Mouse (Mus musculus) forebrain, embryonic 13.5 days (tissue): ENCODE results near the gene Slc35b2. TPM values are rescaled to one million over a fixed set of nuclear protein-coding genes. Genes with fewer than 3 reads are reported as not detected.

Experiments
- ATAC-seq: fragments of 200-750 bp; cut with Nextera tagmentation; 2 replicates; pipeline ENCODE4 v1.8.0; 2017
- H3K27ac ChIP-seq: fragments of 300-500 bp; sonication (generic); 2 replicates; pipeline ENCODE4 v1.5.1; 2015; ENCODE audit warnings: inconsistent platforms, mild to moderate bottlenecking, moderate library complexity
- H3K27me3 ChIP-seq: fragments of 300-500 bp; sonication (generic); 2 replicates; pipeline ENCODE4 v1.6.1; 2015; ENCODE audit warnings: mild to moderate bottlenecking, inconsistent platforms
- H3K36me3 ChIP-seq: fragments of 300-500 bp; sonication (generic); 2 replicates; pipeline ENCODE4 v1.6.1; 2015; ENCODE audit warnings: mild to moderate bottlenecking, inconsistent platforms; ENCODE audit not compliant: poor library complexity, severe bottlenecking
- H3K4me1 ChIP-seq: fragments of 300-500 bp; sonication (generic); 2 replicates; pipeline ENCODE4 v1.6.1; 2015; ENCODE audit warnings: inconsistent platforms
- H3K4me2 ChIP-seq: fragments of 300-500 bp; sonication (generic); 2 replicates; pipeline ENCODE4 v1.6.1; 2015; ENCODE audit warnings: inconsistent platforms, mild to moderate bottlenecking, moderate library complexity
- H3K4me3 ChIP-seq: fragments of 300-500 bp; sonication (generic); 2 replicates; pipeline ENCODE4 v1.5.1; 2015; ENCODE audit warnings: mild to moderate bottlenecking, inconsistent platforms
- H3K9ac ChIP-seq: fragments of 300-500 bp; sonication (generic); 2 replicates; pipeline ENCODE4 v1.6.1; 2015; ENCODE audit warnings: mild to moderate bottlenecking, inconsistent platforms
- H3K9me3 ChIP-seq: fragments of 300-500 bp; sonication (generic); replicated peaks from 2 replicates; pipeline ENCODE4 v1.6.1; 2016; ENCODE audit warnings: inconsistent platforms
- WGBS: fragments of 180-500 bp; shearing (Covaris S2); methylation state at CpG from one replicate; pipeline ENCODE4 v1.1.7; 2015; 5-methylcytosine and 5-hydroxymethylcytosine counted together
- polyA plus RNA-seq: library from polyadenylated mRNA; unstranded; fragments of >200 nt; fragmentation: Nextera tagmentation; extraction: Ambion mirVana; gene quantifications from 2 replicates; pipeline ENCODE4 v1.2.1, GENCODE M21; 2015

Slc35b2 gene
- polyA plus RNA-seq, 1 experiment from 2014 or later: 89.1 TPM

GRCm38 (mm10) chr17:45556514-45557245, 7.0 kb upstream of the Slc35b2 start:
- H3K4me3 ChIP-seq: peak overlapping the region; percentile 71
- 83% methylated on average over 3 of the region's 3 CpGs for WGBS
- H3K27me3 ChIP-seq: peaks cover 19% of the 10 kb centered on the region
- peaks cover 21% of the 10 kb centered on the region for H3K4me1 ChIP-seq
- H3K9ac ChIP-seq: peak overlapping the region; percentile 75
- no peak overlapping the region for H3K27ac ChIP-seq
- H3K36me3 ChIP-seq: no peaks in the 10 kb centered on the region
- H3K9me3 ChIP-seq: no peaks in the 10 kb centered on the region
- ATAC-seq: no peak
- H3K4me2 ChIP-seq: peak overlapping the region; percentile 86

GRCm38 (mm10) chr17:45557246-45557824, 6.3 kb upstream of the Slc35b2 start:
- Histone ChIP-seq H3K9me3 (no peaks in the 10 kb centered on the region), H3K27ac (no peak overlapping the region), H3K4me2 (no peak overlapping the region), H3K9ac (no peak overlapping the region), H3K36me3 (no peaks in the 10 kb centered on the region), H3K4me3 (no peak overlapping the region), H3K4me1 (peaks cover 18% of the 10 kb centered on the region), H3K27me3 (peaks cover 19% of the 10 kb centered on the region)
- 78% methylated on average over 5 of the region's 7 CpGs for WGBS
- no peak for ATAC-seq

GRCm38 (mm10) chr17:45557998-45558862, 5.4 kb upstream of the Slc35b2 start:
- Histone ChIP-seq H3K4me3 (no peak overlapping the region), H3K9me3 (no peaks in the 10 kb centered on the region), H3K4me2 (no peak overlapping the region), H3K36me3 (no peaks in the 10 kb centered on the region), H3K27me3 (peaks cover 19% of the 10 kb centered on the region), H3K27ac (no peak overlapping the region), H3K4me1 (peaks cover 18% of the 10 kb centered on the region), H3K9ac (no peak overlapping the region)
- 73% methylated on average over 16 of the region's 16 CpGs for WGBS
- ATAC-seq: no peak

- WGBS: 85% methylated on average over 15 of the region's 15 CpGs
- no peak for ATAC-seq
- Histone ChIP-seq H3K36me3 (no peaks in the 10 kb centered on the region), H3K27me3 (peaks cover 15% of the 10 kb centered on the region), H3K27ac (no peak overlapping the region), H3K4me1 (peaks cover 23% of the 10 kb centered on the region), H3K9ac (no peak overlapping the region), H3K9me3 (no peaks in the 10 kb centered on the region), H3K4me2 (no peak overlapping the region), H3K4me3 (no peak overlapping the region)
Observed at GRCm38 (mm10) chr17:45559732-45560525, 3.7 kb upstream of the Slc35b2 start.

GRCm38 (mm10) chr17:45563216-45563615, 458 bp upstream of the Slc35b2 start:
- WGBS: 80% methylated on average over 12 of the region's 12 CpGs
- H3K4me2 ChIP-seq: peak overlapping the region; percentile 98
- peaks cover 28% of the 10 kb centered on the region for H3K36me3 ChIP-seq
- H3K9ac ChIP-seq: no peak overlapping the region
- H3K27me3 ChIP-seq: no peaks in the 10 kb centered on the region
- no peaks in the 10 kb centered on the region for H3K9me3 ChIP-seq
- no peak for ATAC-seq
- H3K4me1 ChIP-seq: peaks cover 31% of the 10 kb centered on the region
- no peak overlapping the region for H3K27ac ChIP-seq
- no peak overlapping the region for H3K4me3 ChIP-seq

- H3K4me2 ChIP-seq: peak overlapping the region; percentile 98
- ATAC-seq: no peak
- H3K9me3 ChIP-seq: no peaks in the 10 kb centered on the region
- H3K27ac ChIP-seq: peak overlapping the region; percentile 78
- H3K9ac ChIP-seq: peak overlapping the region; percentile 94
- no peaks in the 10 kb centered on the region for H3K27me3 ChIP-seq
- WGBS: 8% methylated on average over 18 of the region's 18 CpGs
- peak overlapping the region; percentile 80 for H3K4me3 ChIP-seq
- H3K36me3 ChIP-seq: peaks cover 42% of the 10 kb centered on the region
- peaks cover 43% of the 10 kb centered on the region for H3K4me1 ChIP-seq
Observed at GRCm38 (mm10) chr17:45564531-45565084, 934 bp downstream of the Slc35b2 start.

GRCm38 (mm10) chr17:45565103-45565502, 1.4 kb downstream of the Slc35b2 start:
- 92% methylated on average over 11 of the region's 11 CpGs for WGBS
- peak overlapping the region; percentile 94 for H3K9ac ChIP-seq
- peak overlapping the region; percentile 78; the same call in 1 of the 2 replicates for H3K27ac ChIP-seq
- no peaks in the 10 kb centered on the region for H3K27me3 ChIP-seq
- H3K4me3 ChIP-seq: peak overlapping the region; percentile 80
- peaks cover 47% of the 10 kb centered on the region for H3K36me3 ChIP-seq
- H3K4me2 ChIP-seq: peak overlapping the region; percentile 98
- ATAC-seq: no peak
- peaks cover 48% of the 10 kb centered on the region for H3K4me1 ChIP-seq
- H3K9me3 ChIP-seq: no peaks in the 10 kb centered on the region

- 83% methylated on average over 1 of the region's 1 CpGs for whole genome bisulfite sequencing
- ATAC-seq: no peak
- H3K36me3 ChIP-seq: peaks cover 56% of the 10 kb centered on the region
- H3K4me1 ChIP-seq: peaks cover 57% of the 10 kb centered on the region
- no peak overlapping the region for H3K4me3 ChIP-seq
- H3K9ac ChIP-seq: no peak overlapping the region
- H3K27ac ChIP-seq: 0 out of 2 replicates have a peak overlapping the region, but pooled peaks have one; percentile 6
- 0 out of 2 replicates have a peak overlapping the region, but pooled peaks have one; percentile 98 for H3K4me2 ChIP-seq
- H3K27me3 ChIP-seq: no peaks in the 10 kb centered on the region
- no peaks in the 10 kb centered on the region for H3K9me3 ChIP-seq
Observed at GRCm38 (mm10) chr17:45566031-45566359, 2.3 kb downstream of the Slc35b2 start.

- no peak for ATAC-seq
- no peak overlapping the region for H3K4me3 ChIP-seq
Observed at GRCm38 (mm10) chr17:45566360-45567161, 2.9 kb downstream of the Slc35b2 start.

GRCm38 (mm10) chr17:45567162-45567601, 3.5 kb downstream of the Slc35b2 start:
- Histone ChIP-seq H3K36me3 (peaks cover 63% of the 10 kb centered on the region), H3K9me3 (no peaks in the 10 kb centered on the region), H3K4me2 (0 out of 2 replicates have a peak overlapping the region, but pooled peaks have one; percentile 1), H3K4me3 (no peak overlapping the region), H3K9ac (no peak overlapping the region), H3K27ac (peak overlapping the region; percentile 61; the same call in 1 of the 2 replicates), H3K27me3 (no peaks in the 10 kb centered on the region), H3K4me1 (peaks cover 68% of the 10 kb centered on the region)
- no peak for ATAC-seq
- 32% methylated on average over 4 of the region's 4 CpGs for WGBS

More at GRCm38 (mm10) chr17:45566360-45567161, 2.9 kb downstream of the Slc35b2 start:
- Histone ChIP-seq H3K4me1 (peaks cover 63% of the 10 kb centered on the region), H3K27ac (peak overlapping the region; percentile 61; the same call in 1 of the 2 replicates), H3K27me3 (no peaks in the 10 kb centered on the region), H3K9me3 (no peaks in the 10 kb centered on the region), H3K4me2 (0 out of 2 replicates have a peak overlapping the region, but pooled peaks have one; percentile 1), H3K9ac (0 out of 2 replicates have a peak overlapping the region, but pooled peaks have one; percentile 8), H3K36me3 (peaks cover 61% of the 10 kb centered on the region)
- WGBS: 68% methylated on average over 18 of the region's 18 CpGs
